Comparison of ENCODE assay signal across 33 mouse cellular contexts in genomic region chr16:9561816-9562215, GRCm38 (mm10).
DNase-seq lines count a peak whose midpoint lies in the region; ATAC-seq and TF ChIP-seq lines count a peak whose summit lies in the region.
"Had no signal": no experiment of that assay in that cellular context is flagged by ENCODE, and none has a peak within 500 bp of the region (broad histone marks: within the 10 kb centered on the region; RNA-seq: fewer than 3 reads in every experiment).

No protein-coding gene starts in this region.

- peak; percentile 46 for DNase-seq in hindbrain, embryonic 14.5 days (ENCODE audit: low spot score)
- DNase-seq in brain, embryonic 14.5 days (ENCODE audit: low read depth), result peak; percentile 59
- DNase-seq in embryo, embryonic 11 days, result peak; percentile 22
- peak; percentile 15 for DNase-seq in retina, embryonic 14.5 days (ENCODE audit: low spot score)
- DNase-seq in gastrocnemius, postnatal 14 days, result no peak
- DNase-seq in cerebellum, adult 11-12 months, result no peak
- DNase-seq: adrenal gland, postnatal 25 days; cerebellum, adult 2 months; cerebellum, postnatal 14 days; gastrocnemius, postnatal 36 days; heart, adult 18-20 months; heart, postnatal 36 days; kidney, adult 9 months; kidney, postnatal 14 days; layer of hippocampus, adult 9-11 months; lung, adult 2 months; lung, postnatal 10 days; right cerebral cortex, postnatal 4 days; thymus, adult 18-20 months; thymus, postnatal 25 days had no signal

- H3K9me3 ChIP-seq in hindbrain, embryonic 14.5 days (ENCODE audit: control insufficient read depth, low read length), result no peaks in the 10 kb centered on the region
- H3K9me3 ChIP-seq in hindbrain, embryonic 16.5 days (ENCODE audit: control insufficient read depth, low read length), result no peaks in the 10 kb centered on the region
- H3K9me3 ChIP-seq: embryonic facial prominence, embryonic 10.5 days; embryonic facial prominence, embryonic 15.5 days; forebrain, embryonic 12.5 days; limb, embryonic 10.5 days; limb, embryonic 15.5 days; neural tube, embryonic 15.5 days had no signal

- no peaks in the 10 kb centered on the region for H3K4me1 ChIP-seq in hindbrain, embryonic 14.5 days (replicated peaks; ENCODE audit: control insufficient read depth, insufficient read depth, low read length)
- H3K4me1 ChIP-seq in hindbrain, embryonic 16.5 days (ENCODE audit: control insufficient read depth, insufficient read depth, low read depth, low read length), result no peaks in the 10 kb centered on the region
- H3K4me1 ChIP-seq: embryonic facial prominence, embryonic 15.5 days; limb, embryonic 10.5 days; limb, embryonic 15.5 days; neural tube, embryonic 15.5 days had no signal

- WGBS in hindbrain, embryonic 14.5 days, result 17% methylated on average over 1 of the region's 1 CpGs
- WGBS in hindbrain, embryonic 16.5 days, result 15% methylated on average over 1 of the region's 1 CpGs

- no peak overlapping the region for H3K4me3 ChIP-seq in hindbrain, embryonic 14.5 days (replicated peaks; ENCODE audit: low read length)
- H3K4me3 ChIP-seq in hindbrain, embryonic 16.5 days (ENCODE audit: low read length), result no peak overlapping the region
- H3K4me3 ChIP-seq: embryonic facial prominence, embryonic 10.5 days; embryonic facial prominence, embryonic 15.5 days; forebrain, embryonic 12.5 days; limb, embryonic 10.5 days; limb, embryonic 15.5 days; neural tube, embryonic 15.5 days had no signal

- no peaks in the 10 kb centered on the region for H3K36me3 ChIP-seq in hindbrain, embryonic 14.5 days (replicated peaks; ENCODE audit: control insufficient read depth, insufficient read depth)
- no peaks in the 10 kb centered on the region for H3K36me3 ChIP-seq in hindbrain, embryonic 16.5 days (ENCODE audit: control insufficient read depth, insufficient read depth, low read length)
- H3K36me3 ChIP-seq: embryonic facial prominence, embryonic 10.5 days; embryonic facial prominence, embryonic 15.5 days; forebrain, embryonic 12.5 days; limb, embryonic 10.5 days; limb, embryonic 15.5 days; neural tube, embryonic 15.5 days had no signal

- no peak for TF ChIP-seq CTCF in brain, embryonic 14.5 days (IDR thresholded peaks at IDR 0.05; ENCODE audit: borderline replicate concordance, extremely low read depth, insufficient read depth, insufficient read length)

- intact Hi-C loops in gastrocnemius, postnatal 14 days (cut with DNase I; ENCODE audit: low total_unique reads), result no loop called here

- ATAC-seq in hindbrain, embryonic 14.5 days (ENCODE audit: low FRiP score), result no peak
- no peak; the same call in 1 of the 2 replicates for ATAC-seq in hindbrain, embryonic 16.5 days
- ATAC-seq: CD4-positive, CD25-positive, alpha-beta regulatory T cell, adult 4 months; intestine, postnatal 0 days had no signal

- H3K27ac ChIP-seq in hindbrain, embryonic 14.5 days, result no peak overlapping the region
- H3K27ac ChIP-seq in hindbrain, embryonic 16.5 days (ENCODE audit: low read depth, low read length), result no peak overlapping the region
- H3K27ac ChIP-seq: embryonic facial prominence, embryonic 10.5 days; embryonic facial prominence, embryonic 15.5 days; forebrain, embryonic 12.5 days; limb, embryonic 10.5 days; limb, embryonic 15.5 days; liver, embryonic 14.5 days; macrophage; neural tube, embryonic 15.5 days; stomach, postnatal 0 days had no signal

- H3K27me3 ChIP-seq in hindbrain, embryonic 14.5 days (ENCODE audit: control insufficient read depth, insufficient read depth, low read length), result no peaks in the 10 kb centered on the region
- no peaks in the 10 kb centered on the region for H3K27me3 ChIP-seq in hindbrain, embryonic 16.5 days (replicated peaks; ENCODE audit: control insufficient read depth, insufficient read depth, low read length)
- H3K27me3 ChIP-seq: embryonic facial prominence, embryonic 15.5 days; forebrain, embryonic 12.5 days; limb, embryonic 15.5 days; neural tube, embryonic 15.5 days had no signal

- TF ChIP-seq POLR2A in brain, embryonic 14.5 days (IDR thresholded peaks at IDR 0.05; ENCODE audit: borderline replicate concordance, extremely low read depth, insufficient read depth, insufficient read length, poor library complexity, severe bottlenecking), result no peak

- H3K9ac ChIP-seq in hindbrain, embryonic 14.5 days, result no peak overlapping the region
- no peak overlapping the region for H3K9ac ChIP-seq in hindbrain, embryonic 16.5 days (ENCODE audit: low read depth, low read length)
- H3K9ac ChIP-seq: embryonic facial prominence, embryonic 15.5 days; forebrain, embryonic 12.5 days; limb, embryonic 15.5 days; liver, embryonic 14.5 days; neural tube, embryonic 15.5 days had no signal

- H3K4me2 ChIP-seq in hindbrain, embryonic 14.5 days (replicated peaks), result no peak overlapping the region
- no peak overlapping the region for H3K4me2 ChIP-seq in hindbrain, embryonic 16.5 days (ENCODE audit: low read length)
- H3K4me2 ChIP-seq: embryonic facial prominence, embryonic 15.5 days; forebrain, embryonic 12.5 days; heart, embryonic 11.5 days; limb, embryonic 15.5 days; neural tube, embryonic 15.5 days had no signal

Comparison
In these comparisons a context has a peak if more than half of its experiments do, and no peak if none do; other contexts are left out.
1. DNase-seq: peak in hindbrain, embryonic 14.5 days (single experiment), brain, embryonic 14.5 days (single experiment), embryo, embryonic 11 days (single experiment) and retina, embryonic 14.5 days (single experiment); none in gastrocnemius, postnatal 14 days (single experiment) and cerebellum, adult 11-12 months (single experiment).